Mouse (Mus musculus): Measurements from ENCODE around the gene Col25a1. TPM values are rescaled to one million over a fixed set of nuclear protein-coding genes. Genes with fewer than 3 reads are reported as not detected.

The Col25a1 gene
- polyA plus RNA-seq, 1 experiment from 2014 or later, result 1.3 TPM

DNA sequence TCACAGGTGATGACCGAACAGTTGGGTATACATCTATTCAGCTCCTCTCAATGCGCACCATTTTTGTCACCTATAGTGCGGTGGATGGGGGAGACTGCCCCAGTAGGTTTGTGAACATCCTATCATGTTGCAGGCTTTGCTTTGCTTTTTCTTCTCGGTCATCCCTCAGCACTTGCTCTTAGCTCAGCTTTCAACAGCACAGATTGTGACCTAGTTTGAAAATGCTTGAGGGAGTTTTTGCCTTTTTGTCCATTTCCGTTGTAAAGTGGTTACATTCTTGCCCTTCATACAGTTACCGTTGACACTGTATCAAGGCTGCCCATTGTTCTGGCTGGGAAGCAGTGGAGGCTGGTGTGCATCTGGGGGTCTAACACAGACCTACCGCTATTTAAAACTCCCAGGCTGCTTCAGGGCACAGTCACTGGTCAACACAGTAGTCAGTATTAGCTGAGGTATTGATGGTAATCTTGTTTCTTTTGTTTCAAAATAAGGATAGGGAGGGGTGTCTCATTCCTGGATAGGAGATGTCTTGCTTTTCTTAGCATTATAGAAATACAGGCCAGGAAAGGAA, 231.6 kb downstream of the Col25a1 start:
- Histone ChIP-seq H3K27me3 (no peaks in the 10 kb centered on the region), H3K36me3 (no peaks in the 10 kb centered on the region), H3K4me3 (replicated peaks) (no peak overlapping the region), H3K4me1 (replicated peaks) (no peaks in the 10 kb centered on the region), H3K9ac (no peak overlapping the region), H3K4me2 (no peak overlapping the region), H3K9me3 (replicated peaks) (no peaks in the 10 kb centered on the region), H3K27ac (no peak overlapping the region)
- ATAC-seq (ENCODE audit: low read depth), result no peak
- 69% methylated on average over 7 of the region's 7 CpGs for WGBS (ENCODE audit: insufficient replicate concordance)
- no peak for DNase-seq

DNA sequence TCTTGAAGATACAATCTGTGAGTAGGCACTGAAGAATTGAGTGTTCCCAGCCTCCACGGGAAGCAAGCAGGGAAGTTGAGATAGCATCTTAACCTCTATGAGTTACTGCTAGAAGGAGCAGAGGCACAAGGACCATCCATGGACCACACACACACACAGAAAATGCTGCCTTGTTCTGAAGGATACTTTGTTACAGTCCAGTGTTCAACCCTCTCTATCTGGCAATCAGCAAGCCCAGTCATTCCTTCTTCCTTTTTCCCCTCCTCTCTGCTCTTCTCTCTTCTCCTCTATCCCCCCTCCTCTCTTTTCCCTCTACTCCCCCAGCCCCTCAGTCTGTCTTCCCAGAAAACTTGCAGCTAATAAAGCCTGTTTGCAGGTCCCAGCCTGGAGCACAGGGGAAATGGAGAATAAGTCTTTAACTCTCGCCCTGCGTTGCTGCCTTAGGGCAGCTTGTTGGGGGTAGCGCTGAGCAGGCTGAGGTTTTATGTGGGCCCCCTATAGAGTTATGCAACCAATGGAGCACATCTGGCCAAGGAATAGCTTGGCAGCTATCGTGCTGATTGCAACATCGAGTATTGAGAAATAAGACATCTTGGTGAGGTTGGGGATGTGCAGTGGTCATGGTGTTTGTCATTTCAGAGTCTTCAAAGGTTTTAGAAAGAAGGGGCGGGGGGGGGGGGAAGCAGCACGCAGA, 235.8 kb downstream of the Col25a1 start:
- Histone ChIP-seq H3K9me3 (replicated peaks) (no peaks in the 10 kb centered on the region), H3K9ac (no peak overlapping the region), H3K4me3 (replicated peaks) (no peak overlapping the region), H3K27me3 (no peaks in the 10 kb centered on the region), H3K27ac (no peak overlapping the region), H3K4me2 (no peak overlapping the region), H3K4me1 (replicated peaks) (no peaks in the 10 kb centered on the region), H3K36me3 (no peaks in the 10 kb centered on the region)
- DNase-seq, result no peak
- no peak for ATAC-seq (ENCODE audit: low read depth)
- 40% methylated on average over 8 of the region's 8 CpGs for WGBS (ENCODE audit: insufficient replicate concordance)

DNA sequence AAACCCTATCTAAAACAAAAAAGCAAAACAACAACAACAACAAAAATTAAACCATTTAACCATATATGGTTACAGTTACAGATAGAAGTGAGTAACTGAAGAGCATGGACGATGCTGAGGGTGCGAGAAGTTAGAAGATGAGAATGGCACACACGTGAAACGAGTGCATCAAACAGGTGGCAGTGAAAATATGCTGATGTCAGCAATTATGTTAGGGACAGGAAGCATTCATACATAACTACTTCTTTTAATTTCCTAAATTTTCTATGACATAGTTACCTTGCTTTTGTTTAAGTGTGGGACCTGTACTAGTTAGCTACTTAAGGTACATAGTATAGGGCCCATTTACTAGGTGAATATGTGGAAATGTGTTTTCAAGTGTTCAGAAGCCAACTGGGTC, 237.1 kb downstream of the Col25a1 start:
- Histone ChIP-seq H3K4me1 (replicated peaks) (no peaks in the 10 kb centered on the region), H3K4me3 (replicated peaks) (no peak overlapping the region), H3K9me3 (replicated peaks) (no peaks in the 10 kb centered on the region), H3K36me3 (no peaks in the 10 kb centered on the region), H3K9ac (no peak overlapping the region), H3K27ac (no peak overlapping the region), H3K27me3 (no peaks in the 10 kb centered on the region), H3K4me2 (no peak overlapping the region)
- ATAC-seq (ENCODE audit: low read depth) (no peak), DNase-seq (no peak)
- WGBS (ENCODE audit: insufficient replicate concordance), result 74% methylated on average over 4 of the region's 4 CpGs

DNA sequence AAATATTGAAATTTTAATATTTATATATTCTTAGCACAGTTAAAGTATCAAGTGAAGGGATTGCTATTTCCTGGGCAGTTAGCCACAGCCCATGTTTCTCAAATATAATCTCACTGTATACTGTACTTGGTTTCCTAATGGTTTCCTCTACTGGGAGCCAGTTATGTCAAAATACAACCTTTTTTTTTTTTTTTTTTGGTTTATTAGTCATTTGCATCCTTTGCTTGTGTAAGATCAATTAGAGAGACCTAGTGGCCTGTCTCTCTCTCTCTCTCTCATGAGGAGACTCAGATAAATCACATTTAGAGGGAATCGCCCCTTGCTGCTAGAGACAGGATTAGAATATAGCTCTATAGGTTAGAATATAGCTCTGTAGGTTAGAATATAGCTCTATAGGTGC, 237.8 kb downstream of the Col25a1 start:
- ATAC-seq (ENCODE audit: low read depth), result no peak
- H3K36me3 ChIP-seq, result no peaks in the 10 kb centered on the region
- no peaks in the 10 kb centered on the region for H3K27me3 ChIP-seq
- no peak for DNase-seq
- no peak overlapping the region for H3K27ac ChIP-seq
- no peak overlapping the region for H3K4me2 ChIP-seq
- H3K4me1 ChIP-seq (replicated peaks), result no peaks in the 10 kb centered on the region
- H3K4me3 ChIP-seq (replicated peaks), result no peak overlapping the region
- no peaks in the 10 kb centered on the region for H3K9me3 ChIP-seq (replicated peaks)
- H3K9ac ChIP-seq, result no peak overlapping the region
- WGBS (ENCODE audit: insufficient replicate concordance), result 66% methylated on average over 1 of the region's 1 CpGs

DNA sequence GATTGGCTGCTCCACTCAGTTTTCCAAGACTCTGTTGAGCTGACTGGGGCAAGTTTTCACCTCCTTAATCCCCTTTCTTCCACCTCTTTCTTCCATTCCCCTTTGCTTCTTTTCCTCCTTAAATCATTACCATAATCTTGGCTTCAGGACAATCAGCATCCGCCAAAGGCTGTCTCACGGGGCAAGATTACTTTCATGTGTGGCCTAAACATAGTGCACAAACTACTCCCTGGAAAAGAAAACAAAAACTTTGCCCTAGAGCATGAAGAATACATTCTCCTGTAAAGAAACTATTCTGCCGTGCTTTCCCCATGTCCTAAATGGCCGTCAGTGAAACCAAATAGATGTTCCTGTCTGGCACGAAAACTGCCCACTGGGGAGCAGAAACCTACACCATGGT, 238.9 kb downstream of the Col25a1 start:
- no peak overlapping the region for H3K4me3 ChIP-seq (replicated peaks)
- DNase-seq, result no peak

DNA sequence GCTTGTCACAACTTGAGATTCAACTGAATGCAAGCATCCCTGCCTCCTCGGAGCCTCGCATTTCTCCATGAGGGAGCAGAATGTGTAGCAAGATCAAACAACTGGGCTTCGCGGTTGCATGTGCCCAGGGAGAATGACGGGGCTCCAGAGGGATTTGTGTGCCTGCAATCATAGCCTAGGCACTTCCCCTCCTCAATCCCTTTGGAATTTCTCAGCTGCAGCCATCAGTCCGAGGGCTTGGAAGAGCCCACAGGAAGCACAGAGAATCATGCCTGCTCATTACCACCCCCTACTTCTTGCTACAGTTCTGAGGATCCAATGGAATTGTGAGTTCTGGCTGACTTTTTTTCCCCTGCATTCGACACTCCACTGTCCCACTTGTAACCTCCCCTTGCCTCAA, 241.8 kb downstream of the Col25a1 start:
- WGBS (ENCODE audit: insufficient replicate concordance), result 52% methylated on average over 7 of the region's 7 CpGs
- no peak overlapping the region for H3K27ac ChIP-seq
- no peak for ATAC-seq (ENCODE audit: low read depth)

More for the DNA sequence above, 238.9 kb downstream of the Col25a1 start:
- no peak overlapping the region for H3K9ac ChIP-seq
- H3K4me2 ChIP-seq, result no peak overlapping the region
- ATAC-seq (ENCODE audit: low read depth), result no peak
- no peaks in the 10 kb centered on the region for H3K36me3 ChIP-seq
- H3K27ac ChIP-seq, result no peak overlapping the region
- no peaks in the 10 kb centered on the region for H3K9me3 ChIP-seq (replicated peaks)
- no peaks in the 10 kb centered on the region for H3K4me1 ChIP-seq (replicated peaks)
- WGBS (ENCODE audit: insufficient replicate concordance), result 72% methylated on average over 5 of the region's 5 CpGs
- H3K27me3 ChIP-seq, result no peaks in the 10 kb centered on the region

DNA sequence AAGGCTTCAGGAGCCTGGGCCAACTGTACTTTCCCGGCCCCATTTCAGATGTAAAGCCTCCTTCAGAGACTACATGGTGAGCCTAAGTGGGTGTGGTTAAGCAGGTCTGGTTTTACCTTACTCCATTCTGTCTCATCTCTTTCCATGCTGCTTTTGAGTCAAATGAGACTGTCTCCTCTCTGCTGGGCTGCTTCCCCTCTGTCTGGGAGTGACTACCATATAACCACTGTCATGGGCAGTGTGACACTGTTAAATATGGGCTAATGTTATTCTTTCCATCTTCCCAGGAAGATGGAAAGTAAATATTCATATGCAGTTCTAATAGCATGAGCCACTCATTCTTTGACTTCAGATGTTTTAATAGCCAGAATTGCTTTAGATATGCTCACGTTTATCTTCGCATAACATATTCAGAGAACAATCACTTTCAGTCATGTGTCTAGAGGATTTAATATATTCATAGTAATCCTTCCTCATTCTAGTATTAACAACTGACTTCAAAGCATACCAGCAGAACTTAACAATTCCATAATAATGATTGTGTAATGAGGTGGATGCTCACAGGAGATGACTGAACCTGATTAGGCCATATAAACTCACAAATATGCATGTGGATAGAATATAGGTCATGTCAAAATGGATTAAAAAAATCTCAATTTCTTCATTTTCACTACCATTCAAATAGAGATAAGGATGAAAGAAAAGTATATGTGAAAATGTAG, 243.5 kb downstream of the Col25a1 start:
- H3K4me1 ChIP-seq (replicated peaks), result no peaks in the 10 kb centered on the region
- H3K9me3 ChIP-seq (replicated peaks), result no peaks in the 10 kb centered on the region
- WGBS (ENCODE audit: insufficient replicate concordance), result 75% methylated on average over 3 of the region's 3 CpGs
- H3K4me3 ChIP-seq (replicated peaks), result no peak overlapping the region
- no peaks in the 10 kb centered on the region for H3K27me3 ChIP-seq
- H3K4me2 ChIP-seq, result no peak overlapping the region
- DNase-seq, result no peak
- ATAC-seq (ENCODE audit: low read depth), result no peak
- no peak overlapping the region for H3K9ac ChIP-seq
- H3K27ac ChIP-seq, result no peak overlapping the region
- H3K36me3 ChIP-seq, result no peaks in the 10 kb centered on the region

More for the DNA sequence above, 241.8 kb downstream of the Col25a1 start:
- DNase-seq, result no peak
- Histone ChIP-seq H3K9ac (no peak overlapping the region), H3K36me3 (no peaks in the 10 kb centered on the region), H3K27me3 (no peaks in the 10 kb centered on the region), H3K9me3 (replicated peaks) (no peaks in the 10 kb centered on the region), H3K4me2 (no peak overlapping the region), H3K4me1 (replicated peaks) (no peaks in the 10 kb centered on the region), H3K4me3 (replicated peaks) (no peak overlapping the region)

DNA sequence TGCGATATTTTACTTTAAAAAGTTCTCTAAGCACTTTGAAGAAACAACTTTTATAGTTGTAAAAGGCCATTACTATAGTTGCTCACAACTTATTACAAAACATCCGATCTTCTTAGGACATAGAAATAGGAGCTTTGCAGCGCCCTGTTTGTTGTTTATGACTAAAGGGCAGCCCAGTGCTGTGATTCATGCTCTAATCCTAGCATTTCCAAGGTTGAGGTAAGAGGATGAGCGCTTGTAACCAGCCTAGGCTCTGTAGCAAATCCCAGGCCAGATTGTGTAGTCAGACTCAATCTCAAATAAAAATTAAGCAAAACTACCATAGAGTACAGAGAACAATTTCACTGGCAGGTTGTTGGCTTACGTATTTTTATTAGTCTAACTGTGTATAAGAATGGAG, 246.5 kb downstream of the Col25a1 start:
- Histone ChIP-seq H3K36me3 (no peaks in the 10 kb centered on the region), H3K4me3 (replicated peaks) (no peak overlapping the region), H3K27ac (no peak overlapping the region), H3K4me2 (no peak overlapping the region), H3K9ac (no peak overlapping the region), H3K9me3 (replicated peaks) (no peaks in the 10 kb centered on the region), H3K4me1 (replicated peaks) (no peaks in the 10 kb centered on the region), H3K27me3 (no peaks in the 10 kb centered on the region)
- DNase-seq, result no peak
- WGBS (ENCODE audit: insufficient replicate concordance), result 72% methylated on average over 5 of the region's 5 CpGs
- ATAC-seq (ENCODE audit: low read depth), result no peak

DNA sequence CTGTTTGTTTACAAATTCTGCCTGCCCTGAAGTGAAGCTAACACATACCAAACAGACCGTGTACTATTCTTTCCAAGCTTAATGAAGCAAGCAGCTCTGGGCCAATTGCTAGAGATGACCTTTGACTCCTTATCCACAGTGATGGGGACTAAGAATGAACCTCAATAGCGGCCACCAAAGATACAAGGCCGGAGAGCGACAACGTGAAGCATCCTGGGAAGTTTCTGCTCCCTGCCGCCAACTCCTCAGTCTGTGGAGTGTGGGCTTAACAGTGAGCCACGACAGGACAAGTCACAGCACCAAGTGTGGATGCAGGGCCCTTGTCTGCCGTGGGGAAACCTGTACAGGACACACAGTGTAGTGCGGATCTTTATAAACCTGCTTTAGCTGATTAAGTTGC, 247.3 kb downstream of the Col25a1 start:
- 70% methylated on average over 9 of the region's 9 CpGs for WGBS (ENCODE audit: insufficient replicate concordance)

DNA sequence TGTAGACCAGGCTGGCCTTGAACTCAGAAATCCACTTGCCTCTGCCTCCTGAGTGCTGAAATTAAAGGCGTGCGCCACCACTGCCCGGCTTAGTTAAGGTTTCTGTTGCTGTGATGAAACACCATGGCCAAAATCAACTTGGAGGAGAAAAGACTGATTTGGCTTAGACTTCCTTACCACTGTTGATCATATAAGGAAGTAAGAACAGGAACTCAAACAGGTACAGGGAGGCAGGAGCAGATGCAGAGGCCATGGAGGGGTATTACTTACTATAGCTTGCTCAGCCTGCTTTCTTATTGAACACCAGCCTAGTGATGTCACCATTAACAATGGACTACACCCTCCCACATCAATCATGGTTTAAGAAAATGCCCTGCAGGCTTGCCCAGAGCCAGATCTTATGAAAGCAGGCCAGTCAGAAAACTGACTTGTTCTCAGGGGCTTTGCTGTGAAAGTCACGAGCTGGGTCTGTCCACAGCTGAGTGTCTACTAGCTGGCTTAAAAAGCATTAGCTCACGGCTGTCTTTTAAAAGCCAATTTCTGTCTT, 249.1 kb downstream of the Col25a1 start:
- H3K9me3 ChIP-seq (replicated peaks), result no peaks in the 10 kb centered on the region
- H3K4me3 ChIP-seq (replicated peaks), result no peak overlapping the region
- H3K27me3 ChIP-seq, result no peaks in the 10 kb centered on the region
- H3K4me2 ChIP-seq, result no peak overlapping the region
- H3K36me3 ChIP-seq, result no peaks in the 10 kb centered on the region
- H3K4me1 ChIP-seq (replicated peaks), result no peaks in the 10 kb centered on the region
- no peak overlapping the region for H3K9ac ChIP-seq
- ATAC-seq (ENCODE audit: low read depth), result no peak
- DNase-seq, result no peak
- WGBS (ENCODE audit: insufficient replicate concordance), result 61% methylated on average over 5 of the region's 5 CpGs
- H3K27ac ChIP-seq, result no peak overlapping the region

More for the DNA sequence above, 247.3 kb downstream of the Col25a1 start:
- Histone ChIP-seq H3K9ac (no peak overlapping the region), H3K27ac (no peak overlapping the region), H3K9me3 (replicated peaks) (no peaks in the 10 kb centered on the region), H3K4me2 (no peak overlapping the region), H3K4me1 (replicated peaks) (no peaks in the 10 kb centered on the region), H3K4me3 (replicated peaks) (no peak overlapping the region), H3K27me3 (no peaks in the 10 kb centered on the region), H3K36me3 (no peaks in the 10 kb centered on the region)
- ATAC-seq (ENCODE audit: low read depth) (no peak), DNase-seq (no peak)

DNA sequence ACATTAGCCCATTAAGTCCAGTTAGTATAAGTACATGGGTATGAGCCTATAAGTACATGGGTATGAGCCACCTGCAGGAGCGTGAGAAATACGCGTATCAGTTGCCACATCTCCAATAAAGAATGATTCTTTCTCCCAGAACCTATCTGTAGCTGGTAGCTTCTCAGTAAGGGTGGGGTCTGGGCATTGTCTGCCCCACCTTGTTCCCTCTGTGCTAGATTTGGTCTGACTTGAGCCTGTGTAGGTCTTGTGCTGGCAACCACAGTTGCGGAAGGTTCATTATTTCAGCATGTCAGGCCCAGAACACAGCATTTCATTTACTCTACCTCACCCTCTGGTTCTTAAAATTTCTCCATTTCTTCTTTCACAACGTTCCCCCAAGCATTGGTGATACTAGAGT, 250.4 kb downstream of the Col25a1 start:
- Histone ChIP-seq H3K27me3 (no peaks in the 10 kb centered on the region), H3K27ac (no peak overlapping the region), H3K36me3 (no peaks in the 10 kb centered on the region), H3K4me2 (no peak overlapping the region), H3K4me3 (replicated peaks) (no peak overlapping the region), H3K9ac (no peak overlapping the region), H3K4me1 (replicated peaks) (no peaks in the 10 kb centered on the region), H3K9me3 (replicated peaks) (no peaks in the 10 kb centered on the region)
- 69% methylated on average over 5 of the region's 5 CpGs for WGBS (ENCODE audit: insufficient replicate concordance)
- ATAC-seq (ENCODE audit: low read depth), result no peak
- DNase-seq, result no peak

Data from liver, embryonic 13.5 days (tissue).